Comparison of ENCODE assay signal across 8 mouse cellular contexts in genomic region chr1:51915051-51915575, GRCm38 (mm10). TPM values are rescaled to one million over a fixed set of nuclear protein-coding genes. Genes with fewer than 3 reads are reported as not detected.
DNase-seq lines count a peak whose midpoint lies in the region; ATAC-seq and TF ChIP-seq lines count a peak whose summit lies in the region.

No protein-coding gene starts in this region.

- no peaks in the 10 kb centered on the region for H3K27me3 ChIP-seq in intestine, embryonic 15.5 days (replicated peaks)
- H3K27me3 ChIP-seq in liver, adult 2 months (ENCODE audit: control insufficient read depth, insufficient read depth, low read length) = no peaks in the 10 kb centered on the region
- H3K27me3 ChIP-seq in midbrain, embryonic 16.5 days (ENCODE audit: control insufficient read depth, insufficient read depth, low read depth, low read length) = no peaks in the 10 kb centered on the region
- no peaks in the 10 kb centered on the region for H3K27me3 ChIP-seq in stomach, postnatal 0 days (ENCODE audit: control insufficient read depth, insufficient read depth, low read length)

- peak; percentile 27; the same call in 1 of the 2 replicates for ATAC-seq in common myeloid progenitor, adult 5-6 weeks (replicated peaks; ENCODE audit: low read depth, poor library complexity, severe bottlenecking)
- ATAC-seq in intestine, embryonic 15.5 days = peak; percentile 88
- peak; percentile 68 for ATAC-seq in midbrain, embryonic 16.5 days
- peak; percentile 74 for ATAC-seq in stomach, postnatal 0 days (ENCODE audit: low FRiP score, low TSS enrichment)

- no peaks in the 10 kb centered on the region for H3K9me3 ChIP-seq in intestine, embryonic 15.5 days
- H3K9me3 ChIP-seq in midbrain, embryonic 16.5 days (replicated peaks; ENCODE audit: control insufficient read depth, low read length, poor library complexity, severe bottlenecking) = no peaks in the 10 kb centered on the region
- H3K9me3 ChIP-seq in stomach, postnatal 0 days (ENCODE audit: control insufficient read depth, low read length) = no peaks in the 10 kb centered on the region

- H3K4me2 ChIP-seq in intestine, embryonic 15.5 days (replicated peaks) = peak overlapping the region; percentile 83
- peak overlapping the region; percentile 70 for H3K4me2 ChIP-seq in midbrain, embryonic 16.5 days (ENCODE audit: low read length)
- H3K4me2 ChIP-seq in stomach, postnatal 0 days (replicated peaks; ENCODE audit: low read depth) = peak overlapping the region; percentile 90

- TF ChIP-seq EP300 in stomach, postnatal 0 days (optimal IDR thresholded peaks at IDR 0.05) = no peak

- H3K36me3 ChIP-seq in intestine, embryonic 15.5 days = no peaks in the 10 kb centered on the region
- H3K36me3 ChIP-seq in liver, adult 2 months (ENCODE audit: control insufficient read depth, insufficient read depth, low read length) = no peaks in the 10 kb centered on the region
- no peaks in the 10 kb centered on the region for H3K36me3 ChIP-seq in midbrain, embryonic 16.5 days (ENCODE audit: control insufficient read depth, insufficient read depth, low read length)
- H3K36me3 ChIP-seq in stomach, postnatal 0 days (ENCODE audit: control insufficient read depth, insufficient read depth, low read length) = no peaks in the 10 kb centered on the region

- no peak for TF ChIP-seq CTCF in liver, adult 2 months (IDR thresholded peaks at IDR 0.05; ENCODE audit: low read depth, low read length)
- TF ChIP-seq CTCF in stomach, postnatal 0 days (IDR thresholded peaks at IDR 0.05; ENCODE audit: low read depth) = no peak

- TF ChIP-seq POLR2A in liver, adult 2 months (IDR thresholded peaks at IDR 0.05; ENCODE audit: extremely low read depth, insufficient read depth, low read length) = no peak

- peak overlapping the region; percentile 89 for H3K4me3 ChIP-seq in intestine, embryonic 15.5 days (replicated peaks)
- H3K4me3 ChIP-seq in liver, adult 2 months (ENCODE audit: insufficient read depth, low read depth, low read length) = peak overlapping the region; percentile 83
- H3K4me3 ChIP-seq in midbrain, embryonic 16.5 days (ENCODE audit: low read depth, low read length) = peak overlapping the region; percentile 51
- H3K4me3 ChIP-seq in stomach, postnatal 0 days (ENCODE audit: low read depth, low read length) = peak overlapping the region; percentile 85

- H3K9ac ChIP-seq in intestine, embryonic 15.5 days = peak overlapping the region; percentile 92
- H3K9ac ChIP-seq in liver, adult 2 months (ENCODE audit: low read depth, low read length) = peak overlapping the region; percentile 92
- H3K9ac ChIP-seq in midbrain, embryonic 16.5 days (ENCODE audit: low read depth, low read length) = peak overlapping the region; percentile 60
- H3K9ac ChIP-seq in stomach, postnatal 0 days (ENCODE audit: low read length) = peak overlapping the region; percentile 82

- peaks cover 14% of the 10 kb centered on the region for H3K79me2 ChIP-seq in liver, adult 2 months (ENCODE audit: control insufficient read depth, insufficient read depth, low read length)

- H3K4me1 ChIP-seq in intestine, embryonic 15.5 days (replicated peaks) = peaks cover 5% of the 10 kb centered on the region
- peaks cover 3% of the 10 kb centered on the region for H3K4me1 ChIP-seq in liver, adult 2 months (ENCODE audit: control insufficient read depth, insufficient read depth, low read length)
- peaks cover 13% of the 10 kb centered on the region for H3K4me1 ChIP-seq in midbrain, embryonic 16.5 days (ENCODE audit: control insufficient read depth, insufficient read depth, low read length)
- H3K4me1 ChIP-seq in stomach, postnatal 0 days (replicated peaks; ENCODE audit: control insufficient read depth, insufficient read depth) = no peaks in the 10 kb centered on the region; the same call in 1 of the 2 replicates

- H3K27ac ChIP-seq in intestine, embryonic 15.5 days = peak overlapping the region; percentile 88
- peak overlapping the region; percentile 62 for H3K27ac ChIP-seq in liver, adult 2 months (replicated peaks; ENCODE audit: insufficient read depth, low read depth, low read length)
- peak overlapping the region; percentile 44 for H3K27ac ChIP-seq in midbrain, embryonic 16.5 days (ENCODE audit: low read length)
- H3K27ac ChIP-seq in stomach, postnatal 0 days (replicated peaks) = peak overlapping the region; percentile 82

- under 1% methylated on average over 33 of the region's 33 CpGs for WGBS in intestine, embryonic 15.5 days
- WGBS in liver, adult 2 months = under 1% methylated on average over 33 of the region's 33 CpGs
- under 1% methylated on average over 33 of the region's 33 CpGs for WGBS in midbrain, embryonic 16.5 days
- WGBS in stomach, postnatal 0 days = under 1% methylated on average over 33 of the region's 33 CpGs

- DNase-seq in cerebellum, adult 8-10 months = peak; percentile 6
- DNase-seq in cerebellum, adult 11 months = no peak
- peak; percentile 67 to 78 for DNase-seq in gastrocnemius, postnatal 4 days (ENCODE audit: low spot score in 2 of 2)
- peak; percentile 50 for DNase-seq in liver, adult 2 months (ENCODE audit: extremely low read depth, low read depth, low spot score)
- DNase-seq in stomach, postnatal 0 days (ENCODE audit: low spot score) = peak; percentile 81

RNA-seq across cellular contexts. Expression of gene Myo1b, which starts 0.8 kb away (rescaled TPM):
- 0.87 and 0.92 TPM in 2 replicates for total RNA-seq in common myeloid progenitor, adult 5-6 weeks (2017)
- total RNA-seq in gastrocnemius, postnatal 4 days (2021) = 10 to 100 TPM; 58.0 to 63.4 TPM
- polyA plus RNA-seq in intestine, embryonic 15.5 days (2015; fragmentation: Nextera tagmentation; extraction: Ambion mirVana) = 45.8 and 54.0 TPM in 2 replicates
- 158 and 176 TPM in 2 replicates for total RNA-seq in liver, adult 2 months (2014; rRNA removed)
- polyA plus RNA-seq in liver, adult 2 months (2012; rRNA removed) = 35.1 and 41.7 TPM in 2 replicates
- 57.6 and 66.1 TPM in 2 replicates for polyA plus RNA-seq in midbrain, embryonic 16.5 days (2015; fragmentation: Nextera tagmentation; extraction: Ambion mirVana)
- 31.7 and 38.3 TPM in 2 replicates for polyA plus RNA-seq in stomach, postnatal 0 days (2015; fragmentation: Nextera tagmentation; extraction: Ambion mirVana)

Comparison
In these comparisons a context has a peak if more than half of its experiments do, and no peak if none do; other contexts are left out.
1. ATAC-seq: peak in every context shown above with its lines; median percentile 88 in intestine, embryonic 15.5 days; 74 in stomach, postnatal 0 days; 68 in midbrain, embryonic 16.5 days; 27 in common myeloid progenitor, adult 5-6 weeks.